Mouse (Mus musculus) thymus, adult 2 months (tissue): ENCODE measurements around the gene Wnt10b. TPM values are rescaled to one million over a fixed set of nuclear protein-coding genes. Genes with fewer than 3 reads are reported as not detected.
A peak's percentile ranks its signal among the peaks of the same experiment; 100 is the strongest.
"Not testable (repeated sequence)": the region's sequence is repeated elsewhere in the genome, so short reads cannot be mapped to it uniquely, and the experiment has no call there.

Experiments used
- DNase-seq: peaks from one replicate; pipeline ENCODE4 v3.0.0; 2021
- H3K27ac ChIP-seq: fragments of 200-500 bp; 2 replicates; pipeline ENCODE4 v1.5.1; 2012; ENCODE audit warnings: low read length, control low read depth; ENCODE audit not compliant: control insufficient read depth, insufficient read depth
- H3K27me3 ChIP-seq: fragments of 200-500 bp; 2 replicates; pipeline ENCODE4 v1.6.1; 2012; ENCODE audit warnings: mild to moderate bottlenecking, low read length, moderate library complexity, mixed read lengths; ENCODE audit not compliant: control insufficient read depth, insufficient read depth
- H3K36me3 ChIP-seq: fragments of 200-500 bp; 2 replicates; pipeline ENCODE4 v1.6.1; 2012; ENCODE audit warnings: mild to moderate bottlenecking, low read length, moderate library complexity; ENCODE audit not compliant: control insufficient read depth, insufficient read depth
- H3K4me1 ChIP-seq: fragments of 200-500 bp; replicated peaks from 2 replicates; pipeline ENCODE4 v1.6.1; 2012; ENCODE audit warnings: low read length; ENCODE audit not compliant: control insufficient read depth, insufficient read depth
- H3K4me3 ChIP-seq: fragments of 200-500 bp; 2 replicates; pipeline ENCODE4 v1.5.1; 2012; ENCODE audit warnings: mild to moderate bottlenecking, low read length, control low read depth, moderate library complexity; ENCODE audit not compliant: control insufficient read depth, insufficient read depth
- CTCF ChIP-seq: fragments of 200-500 bp; IDR thresholded peaks from 2 replicates; pipeline ENCODE4 v1.5.1; 2012; ENCODE audit warnings: mild to moderate bottlenecking, control low read depth, low read length, moderate library complexity, borderline replicate concordance; ENCODE audit not compliant: control insufficient read depth, poor library complexity, insufficient read depth; ENCODE audit errors: extremely low read depth
- POLR2A ChIP-seq: fragments of 200-500 bp; IDR thresholded peaks from 2 replicates; pipeline ENCODE4 v1.6.1; 2012; ENCODE audit warnings: mild to moderate bottlenecking, low read length, control low read depth, moderate library complexity; ENCODE audit not compliant: control insufficient read depth, poor library complexity, insufficient read depth; ENCODE audit errors: extremely low read depth
- WGBS: fragments of 180-500 bp; shearing (Covaris S2); methylation state at CpG from one replicate; pipeline ENCODE4 v1.1.7; 2018; 5-methylcytosine and 5-hydroxymethylcytosine counted together
- polyA plus RNA-seq: library from polyadenylated mRNA; depleted of rRNA; stranded (reverse); fragments of >200 nt; gene quantifications from 2 replicates; pipeline ENCODE4 v1.2.3, GENCODE M21; 2012

Gene Wnt10b
- polyA plus RNA-seq, 1 experiment = 3.9 TPM

- 91% methylated on average over 10 of the region's 10 CpGs for WGBS
- no peak overlapping the region for H3K27ac ChIP-seq
These were observed 31.5 kb downstream of the Wnt10b start for GRCm38 (mm10) chr15:98746344-98746965.

DNA sequence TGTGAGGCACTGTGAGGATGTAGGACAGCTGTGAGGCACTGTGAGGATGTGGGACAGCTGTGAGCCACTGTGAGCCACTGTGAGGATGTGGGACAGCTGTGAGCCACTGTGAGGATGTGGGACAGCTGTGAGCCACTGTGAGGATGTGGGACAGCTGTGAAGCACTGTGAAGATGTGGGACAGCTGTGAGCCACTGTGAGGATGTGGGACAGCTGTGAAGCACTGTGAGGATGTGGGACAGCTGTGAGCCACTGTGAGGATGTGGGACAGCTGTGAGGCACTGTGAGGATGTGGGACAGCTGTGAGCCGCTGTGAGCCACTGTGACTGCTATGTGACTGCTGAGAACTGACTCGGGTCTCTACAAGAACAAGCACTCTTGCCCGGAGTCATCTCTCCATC lies 34.1 kb downstream of the Wnt10b start:
- Histone ChIP-seq H3K36me3 (peaks cover 35% of the 10 kb centered on the region), H3K27ac (peak overlapping the region; percentile 5; the same call in 1 of the 2 replicates)
- WGBS = 93% methylated on average over 3 of the region's 3 CpGs
- H3K4me1 ChIP-seq, DNase-seq, H3K27me3 ChIP-seq, H3K4me3 ChIP-seq: not testable (repeated sequence)

More at GRCm38 (mm10) chr15:98746344-98746965, 31.5 kb downstream of the Wnt10b start:
- no peak overlapping the region for H3K4me3 ChIP-seq
- no peak for DNase-seq
- TF ChIP-seq POLR2A (no peak), CTCF (no peak)
- 0 out of 2 replicates have a peak, but pooled peaks cover 5% of the 10 kb centered on the region for H3K4me1 ChIP-seq
- H3K27me3 ChIP-seq = no peaks in the 10 kb centered on the region
- peaks cover 10% of the 10 kb centered on the region; the same call in 1 of the 2 replicates for H3K36me3 ChIP-seq

GRCm38 (mm10) chr15:98742766-98743428 lies 35.1 kb downstream of the Wnt10b start:
- WGBS = 96% methylated on average over 8 of the region's 8 CpGs
- Histone ChIP-seq H3K4me3 (no peak overlapping the region), H3K27me3 (no peaks in the 10 kb centered on the region), H3K4me1 (peaks cover 5% of the 10 kb centered on the region; the same call in 1 of the 2 replicates), H3K36me3 (peaks cover 35% of the 10 kb centered on the region), H3K27ac (no peak overlapping the region)
- TF ChIP-seq CTCF (no peak), POLR2A (no peak)
- DNase-seq = no peak

DNA sequence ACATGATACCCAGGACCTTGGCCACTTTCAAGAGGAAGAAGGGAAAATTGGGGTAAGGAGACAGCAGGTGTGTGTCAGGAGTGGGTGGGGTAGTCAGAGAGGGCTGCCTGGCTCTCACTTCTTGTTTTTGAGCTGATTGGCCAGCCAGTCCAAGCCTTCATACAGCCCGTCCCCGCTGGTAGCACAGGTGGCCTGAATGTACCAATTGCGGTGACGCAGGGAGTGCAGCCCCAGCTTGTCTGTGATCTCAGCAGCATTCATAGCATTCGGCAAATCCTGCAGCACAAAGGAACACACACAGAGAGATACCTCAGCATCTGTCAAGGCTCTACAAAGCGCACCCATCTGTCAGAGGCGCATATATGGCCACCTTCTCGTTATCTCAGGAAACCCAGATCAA lies 37.7 kb downstream of the Wnt10b start:
- Histone ChIP-seq H3K36me3 (peaks cover 47% of the 10 kb centered on the region), H3K4me1 (peaks cover 5% of the 10 kb centered on the region; the same call in 1 of the 2 replicates), H3K27ac (no peak overlapping the region), H3K27me3 (no peaks in the 10 kb centered on the region), H3K4me3 (no peak overlapping the region)
- TF ChIP-seq CTCF (no peak), POLR2A (no peak)
- 98% methylated on average over 8 of the region's 8 CpGs for WGBS
- no peak for DNase-seq

DNA sequence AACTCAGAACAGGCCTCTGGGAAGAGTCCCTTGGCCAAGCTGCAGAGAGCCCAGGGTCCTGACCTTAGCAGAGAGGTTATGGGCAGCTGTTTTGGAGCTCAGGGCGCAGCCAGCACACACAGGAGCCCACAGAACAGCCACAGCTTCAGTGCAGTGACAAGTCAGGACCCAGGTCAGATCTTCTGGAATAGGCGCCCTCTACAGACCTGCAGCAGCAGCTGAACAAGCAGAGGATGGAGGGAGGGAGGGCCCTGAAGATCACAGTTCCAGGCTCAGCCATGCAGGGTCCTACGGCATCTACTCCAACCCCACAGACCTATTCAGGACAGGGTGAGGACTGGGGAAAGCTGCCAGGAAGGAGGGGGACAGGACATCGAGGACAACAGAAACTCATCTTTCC lies 39.2 kb downstream of the Wnt10b start:
- 83% methylated on average over 4 of the region's 4 CpGs for WGBS
- TF ChIP-seq CTCF (peak; percentile 16; the same call in 1 of the 2 replicates), POLR2A (no peak)
- H3K36me3 ChIP-seq = peaks cover 47% of the 10 kb centered on the region
- H3K4me3 ChIP-seq = no peak overlapping the region
- H3K4me1 ChIP-seq = peaks cover 5% of the 10 kb centered on the region; the same call in 1 of the 2 replicates
- no peaks in the 10 kb centered on the region for H3K27me3 ChIP-seq
- no peak overlapping the region for H3K27ac ChIP-seq
- no peak for DNase-seq

GRCm38 (mm10) chr15:98737881-98738280 lies 40.1 kb downstream of the Wnt10b start:
- no peaks in the 10 kb centered on the region for H3K27me3 ChIP-seq
- H3K27ac ChIP-seq = no peak overlapping the region
- DNase-seq = peak; percentile 28
- TF ChIP-seq POLR2A (no peak), CTCF (no peak)
- H3K4me1 ChIP-seq = peaks cover 5% of the 10 kb centered on the region; the same call in 1 of the 2 replicates
- no peak overlapping the region for H3K4me3 ChIP-seq
- H3K36me3 ChIP-seq = peaks cover 47% of the 10 kb centered on the region
